8 mouse cellular contexts compared by ENCODE assay signal in genomic region chr2:165288315-165289031, GRCm38 (mm10). TPM values are rescaled to one million over a fixed set of nuclear protein-coding genes. Genes with fewer than 3 reads are reported as not detected.
A peak's percentile ranks its signal among the peaks of the same experiment; 100 is the strongest.
DNase-seq lines count a peak whose midpoint lies in the region; ATAC-seq and TF ChIP-seq lines count a peak whose summit lies in the region.

No protein-coding gene starts in this region.

- no peak for TF ChIP-seq CTCF in G1E (IDR thresholded peaks at IDR 0.05; ENCODE audit: low read depth, low read length)
- no peak for TF ChIP-seq CTCF in cerebellum, adult 2 months (IDR thresholded peaks at IDR 0.05; ENCODE audit: borderline replicate concordance, insufficient read depth, low read depth, low read length)
- no peak for TF ChIP-seq CTCF in lung, postnatal 0 days (IDR thresholded peaks at IDR 0.05)

- TF ChIP-seq EP300 in lung, postnatal 0 days (IDR thresholded peaks at IDR 0.05) = no peak

- WGBS in cerebellum, adult 2 months = 1% methylated on average over 18 of the region's 18 CpGs
- WGBS in hindbrain, embryonic 13.5 days = 56% methylated on average over 18 of the region's 18 CpGs
- WGBS in lung, postnatal 0 days = 39% methylated on average over 18 of the region's 18 CpGs

- H3K4me3 ChIP-seq in G1E (ENCODE audit: low read depth, low read length) = peak overlapping the region; percentile 99; the same call in 1 of the 2 replicates
- peak overlapping the region; percentile 75 for H3K4me3 ChIP-seq in cerebellum, adult 2 months (replicated peaks; ENCODE audit: insufficient read depth, low read depth, low read length)
- H3K4me3 ChIP-seq in hindbrain, embryonic 13.5 days = peak overlapping the region; percentile 71
- H3K4me3 ChIP-seq in lung, postnatal 0 days (ENCODE audit: low read depth, low read length) = peak overlapping the region; percentile 74

- H3K36me3 ChIP-seq in G1E (replicated peaks) = peaks cover 75% of the 10 kb centered on the region
- peaks cover 43% of the 10 kb centered on the region for H3K36me3 ChIP-seq in hindbrain, embryonic 13.5 days
- peaks cover 21% of the 10 kb centered on the region; the same call in 1 of the 2 replicates for H3K36me3 ChIP-seq in lung, postnatal 0 days (ENCODE audit: insufficient read depth, low read length)

- no peak for ATAC-seq in G1E (ENCODE audit: extremely low read depth, insufficient number of reproducible peaks, low FRiP score, poor library complexity, severe bottlenecking)
- peak; percentile 75 for ATAC-seq in hindbrain, embryonic 13.5 days (ENCODE audit: low FRiP score)
- peak; percentile 71 for ATAC-seq in lung, postnatal 0 days
- ATAC-seq in inflammation-experienced regulatory T-cells, adult 6 months = no peak

- peak overlapping the region; percentile 81 for H3K9ac ChIP-seq in hindbrain, embryonic 13.5 days
- H3K9ac ChIP-seq in lung, postnatal 0 days (replicated peaks; ENCODE audit: low read depth) = no peak overlapping the region

- TF ChIP-seq POLR2A in cerebellum, adult 2 months (IDR thresholded peaks at IDR 0.05; ENCODE audit: borderline replicate concordance, insufficient read depth, low read length) = peak; percentile 35; the same call in 1 of the 2 replicates

- no peaks in the 10 kb centered on the region for H3K27me3 ChIP-seq in G1E (ENCODE audit: insufficient read depth, low read length)
- no peaks in the 10 kb centered on the region for H3K27me3 ChIP-seq in cerebellum, adult 2 months (ENCODE audit: control insufficient read depth, insufficient read depth, low read length)
- no peaks in the 10 kb centered on the region for H3K27me3 ChIP-seq in hindbrain, embryonic 13.5 days
- no peaks in the 10 kb centered on the region for H3K27me3 ChIP-seq in lung, postnatal 0 days (replicated peaks; ENCODE audit: insufficient read depth, low read length)

- peak overlapping the region; percentile 90 for H3K4me2 ChIP-seq in hindbrain, embryonic 13.5 days
- H3K4me2 ChIP-seq in lung, postnatal 0 days (replicated peaks; ENCODE audit: low read depth, low read length) = peak overlapping the region; percentile 99

- no peak for DNase-seq in G1E (ENCODE audit: low spot score)
- DNase-seq in cerebellum, adult 2 months = peak; percentile 87 to 94
- DNase-seq in frontal cortex, postnatal 25 days (ENCODE audit: low spot score in 2 of 2) = peak; percentile 72 to 73
- DNase-seq in layer of hippocampus, postnatal 14 days (ENCODE audit: low spot score in 2 of 2) = peak; percentile 95 to 97
- peak; percentile 80 for DNase-seq in lung, postnatal 0 days (ENCODE audit: low spot score)
- peak; percentile 88 to 92 for DNase-seq in right cerebral cortex, postnatal 36 days (ENCODE audit: low spot score in 2 of 2)

- peaks cover 40% of the 10 kb centered on the region for H3K4me1 ChIP-seq in G1E (ENCODE audit: insufficient read depth, low read depth, low read length)
- peaks cover 37% of the 10 kb centered on the region for H3K4me1 ChIP-seq in cerebellum, adult 2 months (ENCODE audit: control insufficient read depth, insufficient read depth, low read length)
- peaks cover 39% of the 10 kb centered on the region for H3K4me1 ChIP-seq in hindbrain, embryonic 13.5 days (replicated peaks)
- peaks cover 5% of the 10 kb centered on the region for H3K4me1 ChIP-seq in lung, postnatal 0 days (ENCODE audit: insufficient read depth, low read depth, low read length)

- H3K9me3 ChIP-seq in G1E (replicated peaks) = no peaks in the 10 kb centered on the region
- H3K9me3 ChIP-seq in hindbrain, embryonic 13.5 days = no peaks in the 10 kb centered on the region
- H3K9me3 ChIP-seq in lung, postnatal 0 days (ENCODE audit: low read length) = no peaks in the 10 kb centered on the region

- peak overlapping the region; percentile 83 for H3K27ac ChIP-seq in cerebellum, adult 2 months (ENCODE audit: insufficient read depth, low read length)
- peak overlapping the region; percentile 86 for H3K27ac ChIP-seq in hindbrain, embryonic 13.5 days
- peak overlapping the region; percentile 62; the same call in 1 of the 2 replicates for H3K27ac ChIP-seq in lung, postnatal 0 days (ENCODE audit: low read length)

RNA-seq across cellular contexts. Expression of gene Slc35c2, which starts 0.8 kb away (rescaled TPM):
- total RNA-seq in G1E (2014; fragmentation: Nextera tagmentation) (20.5 and 41.6 TPM in 2 replicates), G1E (2017) (32.7 and 36.8 TPM in 2 replicates)
- polyA plus RNA-seq in G1E (2012) = 62.5 and 70.3 TPM in 2 replicates
- polyA plus RNA-seq in cerebellum, adult 2 months (2012; rRNA removed) = 78.2 and 84.0 TPM in 2 replicates
- 61.5 and 68.1 TPM in 2 replicates for polyA plus RNA-seq in hindbrain, embryonic 13.5 days (2015; fragmentation: Nextera tagmentation; extraction: Ambion mirVana)
- 10 to 100 TPM; 76.0 to 81.1 TPM for total RNA-seq in layer of hippocampus, postnatal 14 days (2021)
- 42.8 and 44.1 TPM in 2 replicates for polyA plus RNA-seq in lung, postnatal 0 days (2015; fragmentation: Nextera tagmentation; extraction: Ambion mirVana)
- polyA plus RNA-seq in inflammation-experienced regulatory T-cells, adult 6 months (2017; shearing (Covaris generic)) = 10 to 100 TPM; 36.4 to 44.9 (median 44.1) TPM

RNA-seq across cellular contexts. Expression of gene Elmo2, which starts 37.8 kb away (rescaled TPM):
- total RNA-seq in G1E (2014; fragmentation: Nextera tagmentation) (22.6 and 38.3 TPM in 2 replicates), G1E (2017) (17.7 and 18.8 TPM in 2 replicates)
- 8.1 and 15.1 TPM in 2 replicates for polyA plus RNA-seq in G1E (2012)
- polyA plus RNA-seq in cerebellum, adult 2 months (2012; rRNA removed) = 187 and 208 TPM in 2 replicates
- polyA plus RNA-seq in hindbrain, embryonic 13.5 days (2015; fragmentation: Nextera tagmentation; extraction: Ambion mirVana) = 90.8 and 91.6 TPM in 2 replicates
- 100 to 1,000 TPM; 158 to 172 TPM for total RNA-seq in layer of hippocampus, postnatal 14 days (2021)
- 61.1 and 66.4 TPM in 2 replicates for polyA plus RNA-seq in lung, postnatal 0 days (2015; fragmentation: Nextera tagmentation; extraction: Ambion mirVana)
- 10 to 100 TPM; 36.8 to 43.5 (median 42.5) TPM for polyA plus RNA-seq in inflammation-experienced regulatory T-cells, adult 6 months (2017; shearing (Covaris generic))

RNA-seq across cellular contexts. Expression of gene Cdh22, which starts 53.8 kb away (rescaled TPM):
- total RNA-seq in G1E (2014; fragmentation: Nextera tagmentation) (not detected in 2 replicates), G1E (2017) (0.05 TPM in 1 of 2 replicates, not detected in the other)
- not detected in 2 replicates for polyA plus RNA-seq in G1E (2012)
- 51.9 and 56.3 TPM in 2 replicates for polyA plus RNA-seq in cerebellum, adult 2 months (2012; rRNA removed)
- 9.4 and 11.4 TPM in 2 replicates for polyA plus RNA-seq in hindbrain, embryonic 13.5 days (2015; fragmentation: Nextera tagmentation; extraction: Ambion mirVana)
- total RNA-seq in layer of hippocampus, postnatal 14 days (2021) = 10 to 100 TPM in 1 of 2 experiments, 1 to 10 TPM in 1; 9.5 to 12.7 TPM
- polyA plus RNA-seq in lung, postnatal 0 days (2015; fragmentation: Nextera tagmentation; extraction: Ambion mirVana) = 1.0 and 1.8 TPM in 2 replicates
- not detected for polyA plus RNA-seq in inflammation-experienced regulatory T-cells, adult 6 months (2017; shearing (Covaris generic))

Comparison
In these comparisons a context has a peak if more than half of its experiments do, and no peak if none do; other contexts are left out.
1. ATAC-seq: peak in hindbrain, embryonic 13.5 days (single experiment) and lung, postnatal 0 days (single experiment); none in G1E (single experiment) and inflammation-experienced regulatory T-cells, adult 6 months (single experiment).
2. Peak in every context shown above with its lines, with median percentiles within 50 percentile points of each other: H3K4me3 ChIP-seq and H3K27ac ChIP-seq.